Mouse (Mus musculus) lung, postnatal 10 days (tissue): Measurements from ENCODE around the gene Dbn1.

Experiments used
- DNase-seq: peaks from one replicate; pipeline ENCODE4 v3.0.0; 2021

The Dbn1 gene

GRCm38 (mm10) chr13:55487578-55488498, at the start of gene Dbn1:
Gene Dbn1 (minus strand): TSS chr13:55488111.
- peak; percentile 61 for DNase-seq

- peak; percentile 99 for DNase-seq
Measured at GRCm38 (mm10) chr13:55536194-55537175, 48.6 kb upstream of the Dbn1 start, which contains the start of gene Ddx41. Gene Ddx41 (minus strand): TSS chr13:55536658.

GRCm38 (mm10) chr13:55535796-55536193, 47.9 kb upstream of the Dbn1 start:
- no peak for DNase-seq

- DNase-seq, result no peak
Measured at GRCm38 (mm10) chr13:55535191-55535590, 47.3 kb upstream of the Dbn1 start.

- DNase-seq, result no peak
Measured at GRCm38 (mm10) chr13:55529198-55529915, 41.4 kb upstream of the Dbn1 start, which contains the start of gene Dok3. Gene Dok3 (minus strand): TSS chr13:55529296.

GRCm38 (mm10) chr13:55527834-55528772, 40.2 kb upstream of the Dbn1 start:
- DNase-seq, result no peak

- DNase-seq, result no peak
Measured at GRCm38 (mm10) chr13:55527212-55527611, 39.3 kb upstream of the Dbn1 start.

- no peak for DNase-seq
Measured at GRCm38 (mm10) chr13:55525733-55526553, 38.0 kb upstream of the Dbn1 start.

GRCm38 (mm10) chr13:55523951-55524600, 36.2 kb upstream of the Dbn1 start:
- DNase-seq, result no peak

GRCm38 (mm10) chr13:55523278-55523677, 35.4 kb upstream of the Dbn1 start:
- DNase-seq, result peak; percentile 62

GRCm38 (mm10) chr13:55522730-55523129, 34.8 kb upstream of the Dbn1 start:
- DNase-seq, result no peak

- no peak for DNase-seq
Measured at GRCm38 (mm10) chr13:55519606-55520005, 31.7 kb upstream of the Dbn1 start.

- DNase-seq, result peak; percentile 91
Measured at GRCm38 (mm10) chr13:55516955-55517354, 29.0 kb upstream of the Dbn1 start.

- DNase-seq, result no peak
Measured at GRCm38 (mm10) chr13:55513828-55514227, 25.9 kb upstream of the Dbn1 start.

GRCm38 (mm10) chr13:55513111-55513748, 25.3 kb upstream of the Dbn1 start, which contains the start of gene Pdlim7:
Gene Pdlim7 (minus strand): TSS chr13:55513676.
- peak; percentile 93 for DNase-seq

GRCm38 (mm10) chr13:55512379-55513031, 24.6 kb upstream of the Dbn1 start:
- DNase-seq, result peak; percentile 76

- no peak for DNase-seq
Measured at GRCm38 (mm10) chr13:55511492-55511861, 23.6 kb upstream of the Dbn1 start.

GRCm38 (mm10) chr13:55510668-55511491, 23.0 kb upstream of the Dbn1 start:
- peak; percentile 96 for DNase-seq
